Mouse (Mus musculus) kidney, adult 2 months (tissue): Measurements from ENCODE around the gene Dnah14. TPM values are rescaled to one million over a fixed set of nuclear protein-coding genes. Genes with fewer than 3 reads are reported as not detected.
A peak's percentile ranks its signal among the peaks of the same experiment; 100 is the strongest.

Experiments
- DNase-seq: peaks from one replicate; pipeline ENCODE4 v3.0.0; 2021
- H3K27ac ChIP-seq: fragments of 200-500 bp; 2 replicates; pipeline ENCODE4 v1.5.1; 2012; ENCODE audit warnings: low read depth, low read length, control low read depth, inconsistent platforms; ENCODE audit not compliant: insufficient read depth
- H3K27me3 ChIP-seq: fragments of 200-500 bp; replicated peaks from 2 replicates; pipeline ENCODE4 v1.6.1; 2012; ENCODE audit warnings: mild to moderate bottlenecking, moderate library complexity, low read length, inconsistent platforms; ENCODE audit not compliant: control insufficient read depth, insufficient read depth
- H3K36me3 ChIP-seq: fragments of 200-500 bp; 2 replicates; pipeline ENCODE4 v1.6.1; 2012; ENCODE audit warnings: mild to moderate bottlenecking, moderate library complexity, low read length, inconsistent platforms; ENCODE audit not compliant: control insufficient read depth, insufficient read depth
- H3K4me1 ChIP-seq: fragments of 200-500 bp; 2 replicates; pipeline ENCODE4 v1.6.1; 2011; ENCODE audit warnings: low read length; ENCODE audit not compliant: control insufficient read depth, insufficient read depth
- H3K4me3 ChIP-seq: fragments of 200-500 bp; 2 replicates; pipeline ENCODE4 v1.5.1; 2011; ENCODE audit warnings: mild to moderate bottlenecking, low read depth, low read length, control low read depth; ENCODE audit not compliant: insufficient read depth
- CTCF ChIP-seq: fragments of 200-500 bp; conservative IDR thresholded peaks from 2 replicates; pipeline ENCODE4 v1.5.1; 2011; ENCODE audit warnings: low read depth, mild to moderate bottlenecking, control low read depth, low read length, moderate library complexity, mixed read lengths; ENCODE audit not compliant: insufficient read depth, insufficient read length
- POLR2A ChIP-seq: fragments of 200-500 bp; IDR thresholded peaks from one replicate; pipeline ENCODE4 v1.6.1; 2011; ENCODE audit warnings: low read depth, low read length, control low read depth
- WGBS: fragments of 180-500 bp; shearing (Covaris S2); methylation state at CpG from one replicate; pipeline ENCODE4 v1.1.7; 2018; 5-methylcytosine and 5-hydroxymethylcytosine counted together
- polyA plus RNA-seq: library from polyadenylated mRNA; depleted of rRNA; stranded (reverse); fragments of >200 nt; gene quantifications from 2 replicates; pipeline ENCODE4 v1.2.3, GENCODE M21; 2012

Dnah14 gene
- polyA plus RNA-seq, 1 experiment: not detected

GRCm38 (mm10) chr1:181789952-181790351 is 213.6 kb downstream of the Dnah14 start:
- WGBS: 43% methylated on average over 6 of the region's 6 CpGs
- no peaks in the 10 kb centered on the region for H3K4me1 ChIP-seq
- H3K27ac ChIP-seq: no peak overlapping the region
- H3K27me3 ChIP-seq: no peaks in the 10 kb centered on the region
- H3K36me3 ChIP-seq: no peaks in the 10 kb centered on the region
- no peak for TF ChIP-seq POLR2A
- TF ChIP-seq CTCF: no peak
- no peak overlapping the region for H3K4me3 ChIP-seq
- no peak for DNase-seq

GRCm38 (mm10) chr1:181793541-181793940 is 217.2 kb downstream of the Dnah14 start:
- H3K27me3 ChIP-seq: no peaks in the 10 kb centered on the region
- WGBS: 21% methylated on average over 2 of the region's 2 CpGs
- DNase-seq: peak; percentile 49
- no peak overlapping the region for H3K4me3 ChIP-seq
- TF ChIP-seq CTCF (no peak), POLR2A (no peak)
- H3K4me1 ChIP-seq: no peaks in the 10 kb centered on the region
- H3K36me3 ChIP-seq: no peaks in the 10 kb centered on the region
- no peak overlapping the region for H3K27ac ChIP-seq

- H3K36me3 ChIP-seq: no peaks in the 10 kb centered on the region
- H3K4me3 ChIP-seq: no peak overlapping the region
- H3K27me3 ChIP-seq: no peaks in the 10 kb centered on the region
- H3K4me1 ChIP-seq: no peaks in the 10 kb centered on the region
- 90% methylated on average over 3 of the region's 3 CpGs for WGBS
- DNase-seq: no peak
- no peak for TF ChIP-seq CTCF
- no peak for TF ChIP-seq POLR2A
- no peak overlapping the region for H3K27ac ChIP-seq
Measured at GRCm38 (mm10) chr1:181799911-181800310, 223.6 kb downstream of the Dnah14 start.

DNA sequence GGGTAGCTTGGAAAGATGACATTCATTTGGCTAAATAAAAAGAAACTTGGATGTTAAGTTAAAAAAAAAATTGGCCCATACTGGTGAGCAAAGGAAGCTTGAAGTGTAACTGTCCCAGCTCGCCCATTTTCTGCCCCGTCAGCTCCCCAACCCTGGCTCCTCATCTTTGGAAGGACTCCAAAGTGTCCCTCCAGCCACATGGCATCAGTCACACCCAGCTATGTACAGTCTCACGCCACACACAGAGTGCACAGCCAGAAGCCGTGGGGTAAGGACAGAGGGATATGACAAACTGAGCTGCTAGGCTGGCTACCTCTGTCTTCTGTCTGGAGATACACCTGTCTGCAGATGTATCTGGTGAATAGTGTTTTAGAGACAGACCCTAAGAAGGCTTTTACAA is 224.3 kb downstream of the Dnah14 start:
- H3K36me3 ChIP-seq: no peaks in the 10 kb centered on the region
- no peak overlapping the region for H3K27ac ChIP-seq
- no peaks in the 10 kb centered on the region for H3K4me1 ChIP-seq
- TF ChIP-seq CTCF (no peak), POLR2A (no peak)
- no peaks in the 10 kb centered on the region for H3K27me3 ChIP-seq
- WGBS: 88% methylated on average over 4 of the region's 4 CpGs
- DNase-seq: no peak
- H3K4me3 ChIP-seq: no peak overlapping the region

DNA sequence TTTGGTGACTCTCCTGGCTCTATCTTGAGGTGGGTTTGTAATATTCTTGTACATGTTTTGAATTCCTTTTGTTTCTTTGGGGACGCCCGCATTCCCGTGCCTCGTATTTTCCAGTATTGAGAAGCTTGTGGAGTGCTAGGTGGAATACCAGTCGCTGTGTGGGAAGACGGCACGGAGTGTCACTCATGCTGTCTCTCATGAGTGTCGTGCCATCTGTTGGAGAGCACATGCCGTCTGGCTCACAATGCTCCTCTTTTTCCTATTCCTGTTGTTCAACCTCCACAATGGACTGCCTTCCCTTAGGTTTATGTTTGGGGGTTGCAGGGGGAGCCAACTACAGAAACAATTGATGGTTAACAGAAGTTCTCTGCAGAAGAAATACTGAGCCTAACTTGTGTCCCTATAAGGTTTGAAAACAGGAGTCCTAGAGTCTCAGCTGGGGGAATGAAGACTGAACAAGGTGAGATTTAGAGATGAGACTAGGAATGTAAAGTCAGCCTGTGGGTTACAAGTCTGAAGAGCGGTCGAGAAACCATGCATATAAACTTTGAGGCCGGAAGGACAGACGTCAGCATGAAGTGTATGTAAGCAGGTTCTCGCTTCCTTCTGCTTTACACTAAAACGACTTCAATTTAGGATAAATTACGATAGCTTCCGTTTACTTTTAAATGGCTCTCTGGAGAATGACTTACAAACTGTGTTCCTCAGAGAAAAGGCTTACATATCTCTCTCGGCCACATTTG is 235.3 kb downstream of the Dnah14 start:
- Histone ChIP-seq H3K4me1 (no peaks in the 10 kb centered on the region), H3K36me3 (peaks cover 4% of the 10 kb centered on the region), H3K27me3 (no peaks in the 10 kb centered on the region), H3K27ac (no peak overlapping the region), H3K4me3 (no peak overlapping the region)
- no peak for TF ChIP-seq POLR2A
- TF ChIP-seq CTCF: no peak
- WGBS: 80% methylated on average over 18 of the region's 18 CpGs
- no peak for DNase-seq

- H3K27ac ChIP-seq: no peak overlapping the region
- peaks cover 3% of the 10 kb centered on the region; the same call in 1 of the 2 replicates for H3K36me3 ChIP-seq
- no peak overlapping the region for H3K4me3 ChIP-seq
- 87% methylated on average over 7 of the region's 7 CpGs for WGBS
- no peak for TF ChIP-seq POLR2A
- TF ChIP-seq CTCF: no peak
- no peak for DNase-seq
- H3K4me1 ChIP-seq: no peaks in the 10 kb centered on the region
- H3K27me3 ChIP-seq: no peaks in the 10 kb centered on the region
Measured at GRCm38 (mm10) chr1:181826716-181827115, 250.4 kb downstream of the Dnah14 start.

DNA sequence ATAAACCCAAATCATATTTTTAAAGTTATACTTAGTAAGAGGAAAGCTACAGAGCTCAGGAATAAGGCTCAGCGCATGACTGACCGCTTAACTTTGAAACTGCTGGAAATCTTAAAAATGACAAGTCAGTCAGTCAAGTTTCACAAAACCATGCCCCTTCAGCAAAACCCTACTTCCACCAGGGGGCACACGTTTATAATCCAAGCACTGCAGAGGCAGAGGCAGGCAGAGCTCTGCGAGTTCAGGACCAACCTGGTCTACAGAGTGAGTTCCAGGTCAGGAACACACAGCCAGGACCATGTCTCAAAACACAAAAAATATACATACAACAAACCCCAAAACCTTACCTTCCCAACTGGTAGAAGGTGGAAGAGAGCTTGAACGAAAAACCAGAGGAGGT is 252.0 kb downstream of the Dnah14 start:
- Histone ChIP-seq H3K4me3 (no peak overlapping the region), H3K27ac (no peak overlapping the region), H3K27me3 (no peaks in the 10 kb centered on the region), H3K36me3 (peaks cover 3% of the 10 kb centered on the region; the same call in 1 of the 2 replicates), H3K4me1 (no peaks in the 10 kb centered on the region)
- TF ChIP-seq CTCF (peak; percentile 41), POLR2A (no peak)
- peak; percentile 21 for DNase-seq
- WGBS: 87% methylated on average over 5 of the region's 5 CpGs

DNA sequence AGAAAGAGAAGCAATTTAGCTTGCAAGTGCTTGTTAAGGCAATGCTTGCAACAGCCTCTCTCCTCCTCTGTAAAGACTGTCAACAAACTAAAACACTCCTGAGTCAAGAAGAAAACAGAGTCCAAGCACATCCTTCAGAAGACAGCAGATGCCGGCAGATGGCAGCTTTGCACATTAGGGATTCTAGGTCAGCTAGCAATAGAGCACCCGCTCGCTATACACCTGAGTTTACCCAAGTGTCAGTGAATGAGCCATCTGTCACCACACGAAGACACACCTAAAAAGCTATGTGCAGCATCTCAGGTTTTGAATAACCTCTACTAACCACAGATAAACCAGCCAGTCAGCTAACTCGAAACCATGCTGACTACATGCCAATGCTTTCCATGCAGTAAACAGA is 256.4 kb downstream of the Dnah14 start:
- H3K4me3 ChIP-seq: no peak overlapping the region
- H3K36me3 ChIP-seq: peaks cover 1% of the 10 kb centered on the region; the same call in 1 of the 2 replicates
- H3K27ac ChIP-seq: no peak overlapping the region
- no peaks in the 10 kb centered on the region for H3K4me1 ChIP-seq
- no peak for DNase-seq
- 86% methylated on average over 5 of the region's 5 CpGs for WGBS
- no peaks in the 10 kb centered on the region for H3K27me3 ChIP-seq
- TF ChIP-seq POLR2A (no peak), CTCF (no peak)
